Mouse (Mus musculus) hindbrain, postnatal 0 days (tissue): ENCODE data around the gene Rnf25. TPM values are rescaled to one million over a fixed set of nuclear protein-coding genes. Genes with fewer than 3 reads are reported as not detected.

Experiments
- ATAC-seq: fragments of 200-750 bp; cut with Nextera tagmentation; 2 replicates; pipeline ENCODE4 v1.8.0; 2017; ENCODE audit warnings: mild to moderate bottlenecking, moderate TSS enrichment, moderate library complexity
- DNase-seq: peaks from one replicate; pipeline ENCODE4 v3.0.0-alpha.2; 2015; ENCODE audit warnings: low spot score
- H3K27ac ChIP-seq: fragments of 300-500 bp; sonication (generic); 2 replicates; pipeline ENCODE4 v1.5.1; 2014; ENCODE audit warnings: mild to moderate bottlenecking
- H3K27me3 ChIP-seq: fragments of 300-500 bp; sonication (generic); 2 replicates; pipeline ENCODE4 v1.6.1; 2014; ENCODE audit warnings: low read length, mixed read lengths; ENCODE audit not compliant: insufficient read depth
- H3K36me3 ChIP-seq: fragments of 300-500 bp; sonication (generic); 2 replicates; pipeline ENCODE4 v1.6.1; 2014; ENCODE audit warnings: low read length, mixed read lengths; ENCODE audit not compliant: insufficient read depth
- H3K4me1 ChIP-seq: fragments of 300-500 bp; sonication (generic); 2 replicates; pipeline ENCODE4 v1.6.1; 2014; ENCODE audit warnings: antibody characterized with exemption, low read length, mixed read lengths; ENCODE audit not compliant: insufficient read depth
- H3K4me2 ChIP-seq: fragments of 300-500 bp; sonication (generic); 2 replicates; pipeline ENCODE4 v1.6.1; 2014; ENCODE audit warnings: low read depth, mild to moderate bottlenecking, low read length, moderate library complexity, mixed read lengths
- H3K4me3 ChIP-seq: fragments of 300-500 bp; sonication (generic); 2 replicates; pipeline ENCODE4 v1.5.1; 2014; ENCODE audit warnings: low read length
- H3K9ac ChIP-seq: fragments of 300-500 bp; sonication (generic); replicated peaks from 2 replicates; pipeline ENCODE4 v1.6.1; 2014; ENCODE audit warnings: mild to moderate bottlenecking, low read length, moderate library complexity, mixed read lengths
- H3K9me3 ChIP-seq: fragments of 300-500 bp; sonication (generic); 2 replicates; pipeline ENCODE4 v1.6.1; 2016; ENCODE audit warnings: low read length, mixed read lengths
- CTCF ChIP-seq: IDR thresholded peaks from 2 replicates; pipeline ENCODE4 v1.5.1; 2016; ENCODE audit warnings: antibody characterized with exemption, control low read depth, low read depth
- WGBS: fragments of 180-500 bp; shearing (Covaris S2); extraction: QIAGEN DNeasy Blood & Tissue Kit; methylation state at CpG from one replicate; pipeline ENCODE4 v1.1.7; 2014; 5-methylcytosine and 5-hydroxymethylcytosine counted together
- polyA plus RNA-seq: library from polyadenylated mRNA; unstranded; fragments of >200 nt; fragmentation: Nextera tagmentation; extraction: Ambion mirVana; gene quantifications from 2 replicates; pipeline ENCODE4 v1.2.1, GENCODE M21; 2015
- total RNA-seq: library from RNA; depleted of rRNA; stranded (reverse); fragments of >200 nt; gene quantifications from 2 replicates; pipeline ENCODE4 v1.2.3, GENCODE M21; 2014; rRNA removed

Gene Rnf25
- total RNA-seq = 64.1 and 77.7 TPM in 2 replicates
- polyA plus RNA-seq = 45.8 and 50.0 TPM in 2 replicates

- H3K4me1 ChIP-seq = peaks cover 15% of the 10 kb centered on the region
- peak within 1 kb of the TSS; percentile 93 for H3K4me2 ChIP-seq
- no peaks in the 10 kb centered on the region for H3K27me3 ChIP-seq
- H3K9me3 ChIP-seq = no peaks in the 10 kb centered on the region
- ATAC-seq (peak; percentile 92), DNase-seq (peak; percentile 94)
- WGBS = 10% methylated on average over 25 of the region's 25 CpGs
- TF ChIP-seq CTCF = no peak
- peaks cover 8% of the 10 kb centered on the region; the same call in 1 of the 2 replicates for H3K36me3 ChIP-seq
- peak within 1 kb of the TSS; percentile 70 for H3K9ac ChIP-seq
- peak within 1 kb of the TSS; percentile 77 for H3K27ac ChIP-seq
- H3K4me3 ChIP-seq = peak within 1 kb of the TSS; percentile 60
Observed at GRCm38 (mm10) chr1:74601267-74601962, at the start of gene Rnf25, which contains the start of gene Stk36. Gene Rnf25 (minus strand): TSS chr1:74601397. Gene Stk36 (plus strand): TSS chr1:74601445.

DNA sequence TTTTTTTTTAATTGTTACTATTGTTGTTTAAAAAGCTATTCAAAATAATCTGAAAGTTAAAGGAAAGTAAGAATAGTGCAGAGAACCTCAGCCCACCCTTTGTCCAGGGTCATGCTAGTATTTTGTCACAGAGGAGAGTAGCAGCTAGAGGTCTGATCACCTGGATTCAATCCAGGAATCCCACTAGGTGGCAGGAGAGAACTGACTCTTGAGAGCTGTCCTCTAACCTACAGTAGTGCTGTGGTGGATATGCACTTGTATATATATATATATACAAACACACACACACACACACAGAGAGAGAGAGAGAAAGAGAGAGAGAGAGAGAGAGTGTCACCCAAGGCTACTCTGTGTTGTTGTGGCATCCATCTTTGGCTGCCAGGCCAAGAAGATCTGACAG lies 42.7 kb upstream of the Rnf25 start:
- no peak overlapping the region for H3K9ac ChIP-seq
- peak; percentile 55 for TF ChIP-seq CTCF
- no peaks in the 10 kb centered on the region for H3K27me3 ChIP-seq
- H3K36me3 ChIP-seq = no peaks in the 10 kb centered on the region
- no peak overlapping the region for H3K27ac ChIP-seq
- H3K4me1 ChIP-seq = no peaks in the 10 kb centered on the region
- peak; percentile 62 for DNase-seq
- ATAC-seq = 0 out of 2 replicates have a peak, but pooled peaks have one; percentile 38
- H3K4me2 ChIP-seq = no peak overlapping the region
- no peaks in the 10 kb centered on the region for H3K9me3 ChIP-seq
- no peak overlapping the region for H3K4me3 ChIP-seq

DNA sequence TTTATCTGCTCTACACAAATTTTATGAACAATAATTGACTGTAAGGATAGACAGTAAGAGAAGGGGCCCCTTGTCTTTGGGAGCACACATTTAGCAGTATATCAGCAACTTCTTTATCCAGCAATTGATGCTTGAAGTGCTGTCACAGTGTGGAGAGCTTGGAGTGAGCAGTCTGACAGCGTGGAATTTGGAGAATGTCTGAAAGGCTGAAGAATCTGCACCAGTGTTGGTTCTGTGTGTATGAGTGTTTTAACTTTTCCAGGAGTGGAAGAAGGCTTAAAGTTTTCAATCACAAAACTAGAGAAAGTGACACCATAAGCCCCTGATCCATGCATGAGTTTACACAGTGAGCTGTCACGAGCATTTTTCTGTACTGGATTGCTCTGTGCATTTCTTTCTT lies 42.3 kb upstream of the Rnf25 start:
- no peak overlapping the region for H3K27ac ChIP-seq
- WGBS = 76% methylated on average over 2 of the region's 2 CpGs
- no peak overlapping the region for H3K9ac ChIP-seq
- H3K9me3 ChIP-seq = no peaks in the 10 kb centered on the region
- no peaks in the 10 kb centered on the region for H3K36me3 ChIP-seq
- no peak for TF ChIP-seq CTCF
- no peak overlapping the region for H3K4me3 ChIP-seq
- no peaks in the 10 kb centered on the region for H3K27me3 ChIP-seq
- no peaks in the 10 kb centered on the region for H3K4me1 ChIP-seq
- DNase-seq = no peak
- no peak for ATAC-seq
- no peak overlapping the region for H3K4me2 ChIP-seq

GRCm38 (mm10) chr1:74632734-74633133 lies 31.5 kb upstream of the Rnf25 start:
- Histone ChIP-seq H3K27me3 (no peaks in the 10 kb centered on the region), H3K9me3 (no peaks in the 10 kb centered on the region), H3K4me3 (no peak overlapping the region), H3K27ac (no peak overlapping the region), H3K36me3 (peaks cover 15% of the 10 kb centered on the region), H3K9ac (no peak overlapping the region), H3K4me1 (no peaks in the 10 kb centered on the region), H3K4me2 (no peak overlapping the region)
- no peak for DNase-seq
- ATAC-seq = no peak
- TF ChIP-seq CTCF = no peak
- WGBS = 86% methylated on average over 4 of the region's 4 CpGs

DNA sequence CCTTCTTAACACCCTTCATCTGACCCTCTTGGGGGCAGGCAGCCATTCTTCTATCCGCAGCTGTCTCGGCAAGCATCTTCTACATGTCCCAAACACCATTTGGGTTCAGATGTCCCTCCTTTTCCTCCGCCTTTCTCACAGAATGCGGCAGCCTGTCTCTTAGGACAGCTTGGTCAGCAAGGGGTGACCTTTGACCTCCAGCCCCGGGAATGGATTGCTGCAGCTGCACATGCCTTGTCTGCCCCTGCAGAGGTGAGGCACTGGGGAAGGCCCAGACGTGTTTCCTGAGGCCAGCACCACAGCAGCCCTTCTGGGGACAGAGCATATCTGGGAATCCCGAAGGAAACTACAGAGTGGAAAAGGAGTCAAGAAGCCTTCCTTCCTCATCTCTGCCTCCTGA lies 26.8 kb upstream of the Rnf25 start:
- Histone ChIP-seq H3K9ac (no peak overlapping the region), H3K4me1 (no peaks in the 10 kb centered on the region), H3K4me2 (no peak overlapping the region), H3K27ac (no peak overlapping the region), H3K27me3 (no peaks in the 10 kb centered on the region), H3K9me3 (no peaks in the 10 kb centered on the region), H3K4me3 (no peak overlapping the region), H3K36me3 (peaks cover 25% of the 10 kb centered on the region)
- 38% methylated on average over 7 of the region's 7 CpGs for WGBS
- no peak for TF ChIP-seq CTCF
- DNase-seq (no peak), ATAC-seq (no peak)

DNA sequence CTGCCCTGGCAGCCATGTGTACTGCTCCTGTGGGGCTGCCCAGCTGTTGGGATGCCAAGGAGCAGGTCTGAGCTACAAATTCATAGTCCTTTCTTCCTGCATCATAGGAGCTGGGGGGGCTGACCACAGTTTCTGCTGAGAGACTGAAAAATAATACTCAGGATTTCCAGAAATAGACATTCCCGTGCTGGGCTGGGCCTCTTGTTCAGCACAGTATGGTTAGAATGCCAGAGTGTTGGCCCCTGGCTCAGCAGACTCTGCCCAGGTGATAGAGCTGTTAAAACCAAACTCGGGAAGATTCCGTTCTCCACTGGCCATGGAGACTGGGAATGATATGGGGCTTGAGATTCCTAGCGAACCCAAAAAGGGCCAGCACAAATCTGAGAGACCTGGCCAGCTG lies 24.9 kb upstream of the Rnf25 start:
- Histone ChIP-seq H3K4me1 (no peaks in the 10 kb centered on the region), H3K4me2 (no peak overlapping the region), H3K27me3 (no peaks in the 10 kb centered on the region), H3K9ac (no peak overlapping the region), H3K4me3 (no peak overlapping the region), H3K9me3 (no peaks in the 10 kb centered on the region), H3K36me3 (peaks cover 35% of the 10 kb centered on the region), H3K27ac (no peak overlapping the region)
- ATAC-seq (no peak), DNase-seq (no peak)
- no peak for TF ChIP-seq CTCF
- WGBS = 83% methylated on average over 4 of the region's 4 CpGs

DNA sequence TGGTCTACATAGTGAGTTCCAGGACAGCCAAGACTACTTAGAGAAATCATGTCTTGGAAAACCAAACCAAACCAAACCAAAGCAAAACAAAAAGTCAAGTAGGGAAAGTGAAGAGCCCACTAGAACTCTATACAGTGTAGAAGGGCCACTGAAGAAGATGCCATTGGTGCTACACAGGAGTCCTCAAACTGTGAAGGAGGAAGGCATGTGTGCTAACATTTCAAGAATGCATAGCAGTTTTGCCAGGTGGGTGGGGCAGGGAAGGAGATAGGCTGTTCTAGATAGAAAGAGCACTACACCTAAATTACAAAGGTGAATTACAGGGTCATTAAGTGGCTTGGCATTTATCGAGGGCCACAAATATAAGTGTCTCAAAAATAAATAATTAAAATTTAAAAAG lies 23.0 kb upstream of the Rnf25 start:
- WGBS = 97% methylated on average over 1 of the region's 1 CpGs
- Histone ChIP-seq H3K27ac (no peak overlapping the region), H3K36me3 (peaks cover 35% of the 10 kb centered on the region), H3K4me1 (no peaks in the 10 kb centered on the region), H3K9ac (no peak overlapping the region), H3K4me3 (no peak overlapping the region), H3K27me3 (no peaks in the 10 kb centered on the region), H3K9me3 (no peaks in the 10 kb centered on the region), H3K4me2 (no peak overlapping the region)
- no peak for DNase-seq
- no peak for ATAC-seq
- TF ChIP-seq CTCF = no peak
